Mouse (Mus musculus): ENCODE measurements at regions not wholly inside any gene's neighbourhood (a gene's known extent, or its start where the extent isn't known, plus 50 kb on each side); places are given as distances from the start of the nearest gene placed in this dataset.

DNA sequence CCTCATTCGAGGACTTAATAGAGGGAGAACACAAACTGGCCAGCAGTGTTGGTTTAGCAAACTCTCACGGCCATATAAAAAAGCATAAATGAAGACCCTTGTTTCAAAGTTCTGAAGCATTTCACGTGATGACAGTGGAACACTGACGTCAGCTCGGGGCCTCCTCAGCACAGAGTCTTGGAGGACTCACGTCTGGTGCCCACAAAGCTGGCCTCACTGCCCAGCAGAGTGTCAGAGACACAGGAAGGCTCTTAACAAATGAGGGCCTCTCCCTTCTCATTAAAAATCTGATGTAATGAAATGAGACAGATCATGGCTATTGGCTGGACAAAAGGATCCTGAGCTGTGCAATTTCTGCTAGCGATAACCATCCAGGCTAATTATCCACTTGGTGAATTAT, 330.6 kb downstream of the Wdr11 start:
- TF ChIP-seq CTCF (IDR thresholded peaks at IDR 0.05; ENCODE audit: control insufficient read depth, insufficient read depth, insufficient replicate concordance, low read depth, low read length) (no peak), POLR2A (IDR thresholded peaks at IDR 0.05; ENCODE audit: control insufficient read depth, low read depth, low read length) (no peak)
